Mouse (Mus musculus) cerebral cortex, adult 2 months (tissue): ENCODE measurements around the gene Fam169b.

Experiments
- WGBS: fragments of 180-500 bp; shearing (Covaris S2); methylation state at CpG from one replicate; pipeline ENCODE4 v1.1.7; 2018; 5-methylcytosine and 5-hydroxymethylcytosine counted together

Gene Fam169b

DNA sequence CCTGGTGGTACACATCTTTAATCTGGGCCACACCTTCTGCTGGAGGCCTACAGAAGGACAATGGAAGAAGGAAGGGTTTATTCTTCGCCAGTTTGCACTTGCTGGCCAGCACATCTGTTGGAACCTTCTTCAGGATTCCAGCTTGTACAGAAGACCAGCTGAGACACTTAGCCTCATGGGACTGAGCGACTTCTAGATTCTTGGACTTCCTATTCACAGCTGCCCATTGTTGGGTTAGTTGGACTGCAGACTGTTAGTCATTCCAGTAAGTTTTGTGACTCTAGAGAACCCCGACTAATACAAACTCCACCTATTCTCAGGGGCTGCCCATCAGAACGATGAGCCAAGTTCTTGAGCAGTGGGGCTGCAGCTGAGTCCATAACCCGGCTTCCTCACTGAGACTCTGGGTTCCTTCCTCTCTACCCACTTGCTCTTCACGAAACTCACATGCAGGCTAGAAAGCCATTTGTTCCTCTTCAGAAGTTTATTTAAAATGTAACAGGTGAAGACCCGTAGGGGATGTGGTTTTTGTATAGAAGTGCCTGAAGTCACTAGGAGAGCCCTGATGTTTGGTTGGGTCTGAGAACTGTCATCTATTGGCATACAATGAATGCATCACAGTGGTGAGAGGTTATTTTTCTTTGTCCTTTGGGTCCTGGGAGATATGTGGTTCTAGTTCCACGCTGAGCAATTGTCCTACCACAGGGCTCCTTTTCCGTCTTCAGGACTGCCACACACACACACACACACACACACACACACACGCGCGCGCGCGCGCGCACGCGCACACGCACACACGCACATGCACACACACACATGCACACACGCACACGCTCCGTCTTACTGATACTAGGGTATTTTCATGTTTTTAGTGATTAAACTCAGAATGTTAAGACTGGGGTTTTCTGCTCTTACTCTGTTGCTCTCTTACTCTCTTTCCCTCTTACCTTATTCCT lies 13.2 kb downstream of the Fam169b start:
- 92% methylated on average over 24 of the region's 24 CpGs for WGBS

DNA sequence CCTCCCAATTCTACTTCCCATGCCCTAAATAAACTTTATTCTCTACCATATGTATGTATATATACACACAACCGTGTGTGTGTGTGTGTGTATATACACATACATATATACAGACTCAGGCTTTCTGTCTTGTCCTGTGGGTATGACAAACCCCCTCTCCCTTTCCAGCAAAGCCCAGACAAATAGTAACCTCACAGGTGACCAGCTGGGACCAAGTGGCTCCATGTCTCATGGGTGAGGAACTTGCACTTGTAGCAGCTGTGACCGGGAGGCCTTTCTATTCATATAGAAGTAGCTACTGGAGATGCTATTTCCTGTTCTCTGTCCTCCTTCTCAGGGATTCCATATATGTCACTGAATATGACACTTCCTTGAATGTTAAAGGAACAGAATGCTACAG lies 13.9 kb downstream of the Fam169b start:
- 75% methylated on average over 2 of the region's 2 CpGs for WGBS

DNA sequence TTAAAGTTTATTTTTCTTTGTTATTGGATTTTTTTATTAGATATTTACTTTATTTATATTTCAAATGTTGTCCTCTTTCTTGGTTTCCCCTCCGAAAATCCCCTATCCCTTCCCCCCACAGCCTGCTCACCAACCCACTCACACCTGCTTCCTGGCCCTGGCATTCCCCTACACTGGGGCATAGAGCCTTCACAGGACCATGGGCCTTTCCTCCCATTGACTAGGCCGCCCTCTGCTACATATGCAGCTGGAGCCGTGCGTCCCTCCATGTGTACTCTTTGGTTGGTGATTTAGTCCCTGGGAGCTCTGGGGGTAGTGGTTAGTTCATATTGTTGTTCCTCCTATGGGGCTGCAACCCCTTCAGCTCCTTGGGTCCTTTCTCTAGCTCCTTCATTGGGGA lies 14.4 kb downstream of the Fam169b start:
- 90% methylated on average over 4 of the region's 4 CpGs for WGBS

DNA sequence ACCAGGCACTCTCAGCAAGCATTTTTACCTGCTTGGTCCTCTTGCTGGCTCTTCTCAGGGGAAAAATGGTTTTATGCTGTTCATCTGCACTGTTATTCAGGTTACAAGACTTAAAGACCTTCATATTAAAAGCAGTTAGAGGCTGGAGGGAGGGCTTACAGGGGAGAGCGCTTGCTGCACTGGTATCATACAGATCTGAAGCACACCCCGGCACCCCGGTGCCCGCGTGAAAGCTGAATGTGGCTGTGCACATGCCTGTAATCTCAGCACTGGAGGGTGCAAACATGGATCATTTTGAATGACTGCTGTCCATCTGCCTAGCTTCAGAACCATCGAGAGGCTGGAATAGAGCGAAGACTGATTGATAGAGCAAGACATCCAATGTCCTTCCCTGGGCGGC lies 15.4 kb downstream of the Fam169b start:
- 93% methylated on average over 8 of the region's 8 CpGs for WGBS

DNA sequence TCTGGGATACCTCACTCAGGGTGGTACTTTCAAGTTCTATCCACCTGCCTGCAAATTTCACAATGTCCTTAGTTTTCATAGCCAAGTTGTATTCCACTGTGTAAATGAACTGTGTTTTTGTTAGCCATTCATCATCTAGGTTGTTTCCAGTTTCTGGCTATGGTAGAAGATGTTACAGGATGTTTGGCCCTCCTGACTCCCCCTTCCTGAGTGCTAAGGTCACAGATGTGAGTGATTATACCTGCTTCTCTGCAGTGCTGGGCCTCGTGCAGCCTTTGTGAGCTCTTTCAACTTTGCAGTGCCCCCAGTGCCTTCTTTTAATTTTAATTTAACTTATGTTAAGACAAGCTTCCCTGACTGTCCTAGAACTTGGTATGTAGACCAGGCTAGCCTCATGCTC lies 18.0 kb downstream of the Fam169b start:
- WGBS = 91% methylated on average over 1 of the region's 1 CpGs

DNA sequence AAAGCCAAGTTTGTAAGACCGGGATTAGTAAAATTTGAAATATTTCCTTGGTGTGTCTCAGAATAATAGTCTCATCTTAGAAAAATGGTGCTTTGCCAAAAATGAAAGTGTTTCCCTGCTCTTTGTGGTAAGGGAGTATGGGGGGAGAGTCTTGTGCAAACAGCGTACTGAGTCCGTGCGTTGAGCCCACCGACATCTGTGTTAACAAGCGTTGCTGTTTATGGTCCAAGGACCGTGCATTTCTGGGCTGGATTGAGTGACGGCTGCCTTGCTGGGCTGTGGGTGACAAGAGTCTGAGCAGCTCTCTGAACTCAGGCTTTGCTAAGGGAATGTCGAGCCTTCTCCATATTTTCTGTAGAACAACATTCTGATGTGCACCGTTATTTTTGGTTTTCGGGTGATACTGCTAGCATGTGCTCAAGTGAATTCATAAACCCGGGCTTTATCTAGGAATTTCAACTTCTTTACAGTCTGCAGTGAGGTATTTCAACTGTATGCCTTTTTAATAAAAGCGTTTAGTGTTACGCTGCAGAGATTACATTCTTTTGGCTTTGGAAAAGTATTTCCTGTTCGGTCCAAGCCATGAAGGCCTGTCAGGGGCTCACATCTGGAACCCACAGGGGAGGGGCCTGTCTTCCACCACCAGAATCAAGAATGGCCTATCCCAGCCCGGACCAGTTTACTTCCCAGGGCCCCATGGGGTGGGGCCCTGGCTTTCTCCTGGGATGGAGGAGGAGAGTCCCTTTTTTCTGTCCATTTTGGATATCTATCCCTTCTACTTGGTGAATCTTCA lies 20.6 kb downstream of the Fam169b start:
- 68% methylated on average over 16 of the region's 16 CpGs for WGBS

DNA sequence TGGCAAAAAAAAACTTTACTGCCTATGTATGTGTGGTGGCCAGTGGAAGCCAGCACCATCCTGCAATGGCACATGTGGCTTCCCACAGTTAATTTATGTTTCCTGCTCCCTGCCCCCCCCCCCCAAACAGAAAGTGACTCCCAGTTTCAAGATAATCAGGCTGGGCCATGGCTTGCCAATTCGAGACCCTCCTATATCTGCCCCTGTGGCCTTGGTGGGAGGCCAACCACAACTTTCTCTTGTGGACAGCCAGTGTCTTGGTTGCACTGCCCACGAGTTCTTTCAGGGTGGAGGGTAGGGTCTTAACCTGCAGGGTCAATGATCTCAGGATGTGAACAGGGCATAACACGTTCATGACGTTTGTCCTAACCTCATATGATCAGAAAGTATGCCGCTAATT lies 22.8 kb downstream of the Fam169b start:
- 93% methylated on average over 5 of the region's 5 CpGs for WGBS

DNA sequence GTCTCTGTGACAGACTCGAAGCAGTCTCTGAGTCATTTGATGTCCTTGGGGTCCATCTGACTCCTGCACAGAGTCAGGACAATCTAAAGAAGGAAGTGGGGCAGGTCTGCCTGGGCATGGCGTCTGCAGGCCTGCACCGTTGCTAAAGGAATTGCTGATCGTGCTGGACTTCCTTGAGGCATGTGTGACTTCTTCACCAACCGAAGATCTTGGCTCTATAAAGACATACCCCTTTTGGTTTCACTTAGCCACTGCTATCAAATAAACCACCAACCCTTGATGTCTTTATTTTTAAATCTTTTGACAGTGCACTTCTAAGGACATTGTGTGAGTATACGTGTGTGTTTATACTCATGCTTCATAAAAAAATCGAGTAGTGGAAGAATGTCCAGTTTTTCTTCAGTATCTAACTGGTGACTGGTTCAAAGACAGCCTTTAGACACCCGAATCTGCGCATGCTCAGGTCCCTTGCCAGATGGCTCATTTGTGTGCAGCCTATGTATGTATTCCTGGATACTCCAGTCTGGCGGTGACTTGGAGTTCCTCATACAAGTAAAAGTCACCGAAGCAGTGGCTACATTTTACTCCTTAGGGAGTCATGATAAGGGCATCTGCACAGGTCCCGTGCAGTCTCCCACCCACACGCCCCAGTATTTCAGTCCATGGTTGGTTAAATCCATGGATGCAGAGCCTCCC lies 24.9 kb downstream of the Fam169b start:
- WGBS = 69% methylated on average over 13 of the region's 13 CpGs

DNA sequence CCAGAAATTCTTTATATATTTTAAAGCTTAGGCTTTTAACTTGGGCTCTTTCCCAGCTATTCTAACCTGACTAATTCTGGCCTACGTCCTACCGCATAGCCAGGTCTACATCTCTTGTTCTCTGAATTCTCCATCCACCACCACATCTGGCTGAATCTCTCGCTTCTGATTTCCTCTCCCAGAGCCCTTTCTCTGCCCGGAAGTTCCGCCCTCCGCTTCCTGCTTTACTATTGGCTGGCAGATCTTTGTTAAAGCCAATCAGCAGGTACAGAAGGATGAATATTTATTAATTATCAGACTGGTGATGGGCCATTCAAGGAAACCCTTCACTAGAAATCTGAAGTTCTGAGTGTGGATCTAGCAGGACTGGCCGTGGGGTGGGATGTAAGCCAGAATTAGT lies 27.5 kb downstream of the Fam169b start:
- WGBS = 83% methylated on average over 7 of the region's 7 CpGs

DNA sequence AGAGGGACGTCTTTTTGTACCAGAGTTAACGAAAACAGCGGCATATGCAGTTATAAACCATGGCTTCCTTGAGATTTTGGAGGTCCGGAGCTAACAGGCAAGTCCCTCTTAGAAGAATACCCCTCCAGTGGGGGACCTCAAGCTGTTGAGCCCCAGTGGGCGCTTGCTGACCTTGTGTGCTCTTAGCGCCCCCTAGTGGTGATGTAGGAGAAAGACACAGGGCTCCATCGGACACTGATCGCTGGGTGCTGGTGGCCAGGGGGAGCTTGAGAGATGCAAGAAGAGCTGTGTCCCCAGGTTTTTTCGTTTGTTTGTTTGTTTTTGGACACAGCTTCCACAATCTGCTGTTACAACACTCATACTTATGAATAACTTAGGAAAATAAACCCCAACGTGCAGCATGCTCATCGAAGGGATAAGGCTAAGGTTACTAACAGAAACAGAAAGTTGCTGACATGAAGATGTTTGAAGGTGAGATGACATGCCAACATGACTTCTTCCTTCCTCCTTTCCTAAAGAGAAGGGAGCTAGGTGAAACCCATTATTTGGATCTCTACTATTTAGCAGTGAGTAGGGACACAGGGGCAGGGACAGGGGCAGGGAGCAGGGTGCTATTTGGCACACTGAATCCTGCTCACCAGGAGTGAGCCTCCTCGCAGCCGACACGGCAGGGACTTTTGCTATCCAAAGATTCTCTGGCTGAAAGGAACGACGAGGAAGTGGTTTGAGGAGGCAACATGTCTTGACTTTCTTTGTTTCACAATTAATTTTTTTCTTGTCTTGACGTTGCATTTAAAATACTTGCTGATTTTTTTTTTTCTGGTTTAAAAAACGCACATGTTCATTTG lies 29.2 kb downstream of the Fam169b start:
- WGBS = 13% methylated on average over 18 of the region's 18 CpGs

DNA sequence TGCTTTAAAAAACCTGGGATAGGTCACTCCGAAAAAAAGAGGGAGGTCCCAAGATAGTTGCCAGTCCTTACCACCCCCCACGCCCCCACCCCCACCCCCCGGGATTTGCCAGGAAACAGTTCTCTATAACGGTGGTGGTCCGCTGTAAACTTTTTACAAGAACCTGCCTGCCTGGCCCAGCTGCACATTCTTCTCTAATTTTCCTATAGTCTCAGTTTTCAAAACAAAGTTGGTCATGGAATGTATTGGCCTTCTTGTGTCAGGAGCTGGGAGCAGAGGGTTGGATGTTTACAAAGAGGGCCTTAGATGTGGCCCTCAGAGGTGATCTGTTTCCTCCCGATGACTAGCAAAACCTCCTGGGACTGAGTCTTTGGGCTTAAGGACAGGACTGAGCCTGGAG lies 30.0 kb downstream of the Fam169b start:
- 70% methylated on average over 6 of the region's 6 CpGs for WGBS

DNA sequence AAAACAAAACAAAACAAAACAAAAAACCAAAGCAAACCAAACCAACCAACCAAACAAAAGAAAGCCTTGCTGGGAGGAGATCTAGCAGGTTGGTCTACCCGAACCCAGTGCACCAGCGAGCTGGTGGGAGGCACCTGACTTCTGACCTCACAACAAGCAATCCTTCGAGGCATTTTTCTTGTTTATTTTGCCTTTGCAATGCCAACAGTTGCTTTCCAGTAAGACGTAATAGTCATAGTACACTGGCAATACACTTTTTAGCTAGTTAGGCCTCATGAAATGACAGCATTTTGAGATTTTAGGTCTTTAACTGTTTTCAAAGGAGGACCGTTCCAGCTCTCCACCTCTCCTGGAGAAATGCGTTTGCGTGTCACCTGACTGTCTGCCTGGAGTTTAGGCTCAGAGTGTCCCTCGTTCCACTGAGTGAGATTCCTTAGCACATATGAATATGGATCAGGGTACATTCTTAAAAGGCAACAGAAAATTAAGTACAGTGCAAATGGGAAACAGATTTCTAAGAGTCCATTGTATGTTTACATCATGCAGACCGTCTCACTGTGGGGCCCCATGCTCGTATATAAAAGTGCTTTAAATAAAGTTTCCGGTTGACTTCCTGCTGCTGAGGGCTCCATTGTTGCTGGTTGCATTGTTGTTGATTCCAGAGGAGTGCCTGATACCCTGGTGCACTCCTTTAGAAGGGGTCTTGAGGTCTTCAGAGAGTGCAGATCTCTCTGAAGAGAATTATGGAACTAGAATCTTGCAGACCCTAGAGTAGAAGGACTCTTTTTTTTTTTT lies 32.3 kb downstream of the Fam169b start:
- 76% methylated on average over 11 of the region's 11 CpGs for WGBS

DNA sequence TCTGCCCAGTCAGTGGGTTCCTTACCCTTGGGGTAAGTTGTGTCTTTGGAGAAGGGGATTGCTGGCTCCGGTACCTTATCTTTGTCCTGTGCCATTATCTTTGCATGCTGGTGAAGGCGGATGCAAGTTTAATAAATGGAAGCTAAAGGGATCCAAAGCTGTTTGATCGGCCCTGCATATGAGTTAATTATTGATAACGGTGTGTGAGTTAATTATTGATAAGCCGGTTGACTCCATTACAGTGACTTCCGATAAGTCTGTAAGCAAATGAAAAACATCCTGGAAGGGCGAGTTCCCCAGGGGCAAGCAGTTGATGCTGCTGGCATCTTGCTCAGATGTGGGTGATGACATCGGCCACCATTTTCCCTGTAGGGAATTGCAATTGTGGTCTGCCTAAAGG lies 33.1 kb downstream of the Fam169b start:
- WGBS = 98% methylated on average over 8 of the region's 8 CpGs

DNA sequence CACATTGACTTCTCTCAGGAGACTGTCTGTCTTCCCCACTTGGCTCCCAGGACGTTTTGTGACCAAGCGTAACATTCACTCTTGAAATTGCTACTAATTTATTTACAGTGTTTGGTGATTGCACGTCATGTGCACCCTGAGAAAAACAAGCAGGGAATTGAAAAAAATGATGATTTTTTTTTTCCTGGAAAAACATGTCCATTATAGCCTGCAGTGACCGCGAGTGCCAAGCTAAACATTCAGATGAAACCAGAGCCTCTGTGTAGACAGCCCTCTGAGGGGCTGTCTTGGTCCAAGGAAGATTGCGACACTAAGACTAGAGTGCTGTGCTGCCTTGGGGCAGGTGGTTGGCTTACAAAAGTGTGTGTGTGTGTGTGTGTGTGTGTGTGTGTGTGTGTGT lies 37.8 kb downstream of the Fam169b start:
- WGBS = 77% methylated on average over 6 of the region's 6 CpGs

DNA sequence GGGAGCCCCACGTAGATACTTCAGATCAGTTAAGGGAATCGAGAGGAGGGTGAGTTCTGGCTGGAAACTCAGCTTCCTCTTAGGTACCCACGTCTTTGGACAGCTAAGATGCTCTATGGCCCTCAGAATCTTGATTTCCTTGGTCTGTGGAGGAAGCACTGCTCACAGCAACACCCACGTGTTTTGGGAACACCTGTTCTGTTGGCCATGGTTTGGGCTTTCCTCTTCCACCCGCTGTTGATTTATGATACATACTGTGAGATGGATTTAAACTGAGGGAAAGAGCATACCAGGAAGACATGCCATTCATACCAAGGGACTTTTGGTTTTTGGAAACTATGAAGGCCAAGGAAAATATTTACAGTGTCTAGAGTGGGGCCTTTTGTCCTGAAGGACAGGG lies 38.8 kb downstream of the Fam169b start:
- WGBS = 62% methylated on average over 5 of the region's 5 CpGs

DNA sequence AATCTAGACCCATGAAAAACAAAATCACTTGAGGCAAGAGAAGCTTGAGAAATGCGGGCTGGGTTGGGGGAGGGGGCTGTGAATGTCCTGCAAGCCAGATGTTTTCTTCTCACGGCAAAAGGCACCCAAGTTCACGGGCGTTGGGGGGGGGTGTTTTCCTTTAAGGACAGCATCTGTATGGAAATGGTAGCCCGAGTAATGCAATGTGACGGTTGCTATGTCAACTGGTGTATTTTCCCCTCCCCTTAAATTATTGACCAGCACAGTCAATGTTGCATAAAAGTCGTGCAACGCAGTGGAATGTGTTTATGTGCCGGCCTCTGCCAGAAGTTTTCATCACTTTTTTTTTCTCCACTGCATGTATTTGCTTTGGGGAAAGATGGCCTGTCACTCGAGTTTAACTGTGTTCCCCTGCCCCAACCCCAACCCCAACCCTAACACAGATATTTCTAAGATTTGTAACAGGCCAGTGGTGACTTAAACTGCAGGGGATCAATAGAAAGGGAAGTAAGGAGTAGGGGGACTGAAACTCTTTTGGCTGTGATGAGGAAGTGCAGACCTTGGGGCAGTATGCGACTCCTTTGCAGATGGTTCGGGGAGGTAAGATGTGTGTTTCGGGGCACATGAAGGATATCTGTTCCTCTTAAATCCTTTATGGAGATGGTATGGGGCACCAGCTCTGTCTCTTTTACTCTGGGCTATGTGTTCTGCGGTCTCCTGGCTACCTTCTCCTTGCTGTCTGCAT lies 39.6 kb downstream of the Fam169b start:
- 88% methylated on average over 14 of the region's 14 CpGs for WGBS

DNA sequence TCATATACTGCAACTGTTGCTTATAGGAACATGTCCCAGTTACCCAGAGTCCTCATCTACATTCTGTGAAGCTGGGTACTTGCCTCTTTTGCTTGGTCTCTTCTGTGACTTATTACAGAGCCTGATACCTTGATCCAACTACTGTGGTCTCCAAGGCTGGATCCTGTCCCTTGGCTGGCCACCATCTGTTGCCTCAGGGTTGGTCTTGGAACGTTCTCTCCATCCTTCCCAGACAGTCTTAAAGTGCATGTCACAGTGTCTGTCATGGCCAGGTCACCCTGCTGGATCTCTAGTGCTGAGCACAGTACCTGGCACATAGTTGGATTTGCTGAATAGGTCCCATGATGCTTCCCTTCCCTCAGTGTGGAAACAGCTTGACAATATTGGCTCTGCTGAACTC lies 40.6 kb downstream of the Fam169b start:
- WGBS = 85% methylated on average over 1 of the region's 1 CpGs

DNA sequence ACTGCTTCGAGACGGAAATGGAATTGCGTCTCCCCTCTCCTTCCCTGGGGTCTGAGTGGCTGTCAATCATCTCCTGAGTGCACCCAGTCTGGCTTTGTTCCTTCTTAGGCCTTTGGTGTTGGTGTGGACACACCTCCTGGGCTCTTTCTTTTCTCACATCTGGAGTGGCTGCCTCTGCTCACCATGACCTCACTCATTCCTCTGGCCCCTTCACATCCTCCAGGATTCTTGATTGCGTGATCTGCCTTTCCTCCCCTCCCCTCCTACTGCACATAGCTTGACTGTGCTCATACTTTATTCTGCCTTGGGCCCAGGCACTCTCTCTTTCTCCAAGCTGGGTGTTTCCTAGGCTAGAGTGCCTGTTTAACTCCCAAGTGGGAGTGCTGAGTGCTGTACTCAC lies 41.4 kb downstream of the Fam169b start:
- 98% methylated on average over 4 of the region's 4 CpGs for WGBS

DNA sequence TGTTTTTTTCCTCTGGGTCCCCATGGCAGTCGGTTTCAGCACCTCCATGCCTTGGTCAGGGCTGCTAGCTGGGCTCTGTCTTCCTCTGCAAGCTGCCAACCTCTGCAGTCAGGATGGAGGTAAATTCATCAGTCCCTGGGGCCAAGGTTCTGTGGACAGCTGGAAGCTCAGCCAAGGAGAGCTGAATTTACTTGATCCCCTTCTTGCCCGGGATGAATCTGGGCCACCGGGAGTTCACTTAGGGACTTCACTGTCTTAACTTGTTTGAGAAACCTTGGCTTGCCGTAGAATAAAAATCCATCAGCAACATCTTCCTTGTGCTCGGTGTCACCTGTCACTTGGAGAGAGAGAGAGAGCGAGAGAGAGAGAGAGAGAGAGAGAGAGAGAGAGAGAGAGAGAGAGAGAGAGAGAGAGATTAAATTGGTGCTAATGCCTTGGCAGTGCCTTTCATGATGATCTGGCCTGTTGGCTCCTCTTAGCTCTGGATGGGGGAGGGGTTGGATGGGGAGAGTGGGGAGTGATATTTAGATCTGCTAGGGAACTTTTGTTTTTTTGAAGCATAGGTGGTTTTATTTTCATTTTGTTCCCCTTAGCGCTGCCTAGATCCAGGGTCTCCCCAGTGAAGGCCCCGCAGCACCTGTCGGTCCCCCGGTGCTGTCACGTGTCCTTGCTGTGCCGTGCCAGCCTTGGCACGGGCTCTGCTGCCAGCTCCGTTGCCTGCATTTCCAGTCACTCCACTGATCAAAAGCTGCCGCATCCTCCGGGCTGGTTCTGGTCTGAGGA lies 44.6 kb downstream of the Fam169b start:
- WGBS = 51% methylated on average over 16 of the region's 16 CpGs
